Mouse (Mus musculus): ENCODE results near the gene Snap47. TPM values are rescaled to one million over a fixed set of nuclear protein-coding genes. Genes with fewer than 3 reads are reported as not detected.

Snap47 gene
- polyA plus RNA-seq, 1 experiment from 2014 or later = 54.0 TPM

DNA sequence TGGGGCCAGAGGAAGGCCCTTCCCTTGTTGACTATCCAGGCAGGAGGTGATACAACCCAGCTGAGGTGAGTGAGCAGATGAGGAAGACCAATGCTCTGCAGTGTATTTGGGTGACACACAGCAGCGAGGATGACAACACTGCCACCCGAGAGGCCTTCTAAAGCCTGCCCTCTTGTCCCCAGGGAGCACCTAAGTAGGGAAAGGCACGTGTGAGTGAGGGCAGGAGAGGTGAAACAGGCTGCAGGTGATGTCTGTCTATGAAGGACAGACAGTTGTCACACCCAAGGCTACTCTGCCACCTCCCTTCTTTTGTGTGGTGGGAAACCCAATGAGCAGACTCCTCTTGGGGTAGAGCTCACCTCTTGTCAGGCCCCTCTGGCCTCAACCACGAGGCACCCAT lies 61.4 kb downstream of the Snap47 start:
- Histone ChIP-seq H3K9me3 (ENCODE audit: low read length) (no peaks in the 10 kb centered on the region), H3K27ac (ENCODE audit: low read length) (no peak overlapping the region), H3K36me3 (ENCODE audit: insufficient read depth, low read length) (no peaks in the 10 kb centered on the region), H3K4me3 (ENCODE audit: low read depth, low read length) (no peak overlapping the region), H3K4me2 (replicated peaks; ENCODE audit: low read depth, low read length) (no peak overlapping the region), H3K9ac (replicated peaks; ENCODE audit: low read depth) (no peak overlapping the region), H3K27me3 (replicated peaks; ENCODE audit: insufficient read depth, low read length) (no peaks in the 10 kb centered on the region), H3K4me1 (ENCODE audit: insufficient read depth, low read depth, low read length) (no peaks in the 10 kb centered on the region; the same call in 1 of the 2 replicates)
- no peak for ATAC-seq
- 60% methylated on average over 4 of the region's 4 CpGs for WGBS
- DNase-seq (ENCODE audit: low spot score) = no peak
- TF ChIP-seq EP300 (IDR thresholded peaks at IDR 0.05) = no peak
- TF ChIP-seq CTCF (IDR thresholded peaks at IDR 0.05) = no peak

DNA sequence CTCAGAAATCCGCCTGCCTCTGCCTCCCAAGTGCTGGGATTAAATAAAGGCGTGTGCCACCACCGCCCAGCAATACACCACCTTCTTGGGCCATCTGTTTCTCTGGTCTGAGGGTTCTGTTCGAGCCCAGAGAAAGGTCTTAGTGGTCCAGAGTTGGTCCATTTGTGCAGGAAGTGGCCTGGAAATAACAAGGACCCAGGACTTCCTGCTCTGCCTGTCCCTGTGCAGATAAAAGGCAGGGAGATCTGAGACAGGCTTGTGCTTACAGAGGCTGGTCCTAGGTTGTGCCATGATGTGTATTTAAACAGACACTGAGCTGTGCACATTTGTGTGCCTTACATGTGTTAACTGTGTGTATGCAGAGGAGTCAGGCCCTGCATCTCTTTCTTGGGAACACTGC lies 62.2 kb downstream of the Snap47 start:
- H3K4me1 ChIP-seq (ENCODE audit: insufficient read depth, low read depth, low read length) = no peaks in the 10 kb centered on the region; the same call in 1 of the 2 replicates
- no peaks in the 10 kb centered on the region for H3K36me3 ChIP-seq (ENCODE audit: insufficient read depth, low read length)
- ATAC-seq (no peak), DNase-seq (ENCODE audit: low spot score) (no peak)
- H3K4me3 ChIP-seq (ENCODE audit: low read depth, low read length) = no peak overlapping the region
- no peak for TF ChIP-seq EP300 (IDR thresholded peaks at IDR 0.05)
- TF ChIP-seq CTCF (IDR thresholded peaks at IDR 0.05) = no peak
- WGBS = 89% methylated on average over 4 of the region's 4 CpGs
- H3K9ac ChIP-seq (replicated peaks; ENCODE audit: low read depth) = no peak overlapping the region
- H3K27me3 ChIP-seq (replicated peaks; ENCODE audit: insufficient read depth, low read length) = no peaks in the 10 kb centered on the region
- H3K9me3 ChIP-seq (ENCODE audit: low read length) = no peaks in the 10 kb centered on the region
- no peak overlapping the region for H3K4me2 ChIP-seq (replicated peaks; ENCODE audit: low read depth, low read length)
- no peak overlapping the region for H3K27ac ChIP-seq (ENCODE audit: low read length)

DNA sequence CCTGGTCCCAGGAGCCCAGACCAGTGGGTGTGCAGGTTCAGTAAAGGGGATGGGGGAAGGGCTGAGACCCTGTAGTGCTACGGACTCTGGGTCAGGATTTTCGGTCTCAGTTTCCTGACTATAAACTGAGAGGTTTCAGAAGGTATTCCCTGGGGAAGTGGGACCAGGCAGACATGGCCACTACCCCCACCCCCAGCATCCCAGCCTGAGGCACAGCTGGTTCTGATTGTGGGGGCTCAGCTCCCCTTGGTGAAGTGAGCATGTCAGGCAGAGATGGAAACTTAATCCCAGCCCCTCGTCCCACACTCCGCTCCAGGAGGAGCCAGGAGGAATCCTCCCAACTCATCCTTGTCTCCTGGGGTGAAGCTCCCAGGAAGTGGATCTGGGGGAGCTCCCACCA lies 63.5 kb downstream of the Snap47 start:
- Histone ChIP-seq H3K9me3 (ENCODE audit: low read length) (no peaks in the 10 kb centered on the region), H3K9ac (replicated peaks; ENCODE audit: low read depth) (no peak overlapping the region), H3K4me2 (replicated peaks; ENCODE audit: low read depth, low read length) (no peak overlapping the region), H3K4me1 (ENCODE audit: insufficient read depth, low read depth, low read length) (no peaks in the 10 kb centered on the region; the same call in 1 of the 2 replicates), H3K36me3 (ENCODE audit: insufficient read depth, low read length) (no peaks in the 10 kb centered on the region), H3K27me3 (replicated peaks; ENCODE audit: insufficient read depth, low read length) (no peaks in the 10 kb centered on the region), H3K4me3 (ENCODE audit: low read depth, low read length) (no peak overlapping the region), H3K27ac (ENCODE audit: low read length) (no peak overlapping the region)
- no peak for ATAC-seq
- TF ChIP-seq EP300 (IDR thresholded peaks at IDR 0.05) = no peak
- no peak for TF ChIP-seq CTCF (IDR thresholded peaks at IDR 0.05)
- WGBS = 47% methylated on average over 4 of the region's 4 CpGs
- no peak for DNase-seq (ENCODE audit: low spot score)

DNA sequence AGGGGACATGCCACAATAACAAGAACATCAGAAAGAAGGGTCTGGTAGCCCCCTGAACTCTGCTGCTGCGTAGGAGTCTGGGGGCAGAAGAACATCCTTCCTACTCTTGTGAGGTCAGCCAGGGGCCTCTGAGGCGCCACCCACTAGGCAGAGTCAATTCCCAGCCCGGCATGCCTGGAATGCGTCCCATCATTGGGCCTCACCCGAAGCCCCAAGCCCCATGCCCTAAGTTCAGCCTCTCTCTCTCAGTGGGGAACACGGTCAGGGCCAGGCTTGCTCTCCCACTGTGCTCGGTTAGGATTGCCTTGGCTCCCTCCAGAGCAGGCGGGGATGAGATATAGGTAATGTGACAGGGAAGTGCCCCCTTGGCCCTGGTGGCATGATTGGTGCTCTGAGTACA lies 65.9 kb downstream of the Snap47 start:
- DNase-seq (ENCODE audit: low spot score) (peak; percentile 64), ATAC-seq (peak; percentile 63)
- H3K4me1 ChIP-seq (ENCODE audit: insufficient read depth, low read depth, low read length) = no peaks in the 10 kb centered on the region; the same call in 1 of the 2 replicates
- H3K27me3 ChIP-seq (replicated peaks; ENCODE audit: insufficient read depth, low read length) = no peaks in the 10 kb centered on the region
- H3K4me3 ChIP-seq (ENCODE audit: low read depth, low read length) = no peak overlapping the region
- no peak overlapping the region for H3K27ac ChIP-seq (ENCODE audit: low read length)
- WGBS = 14% methylated on average over 8 of the region's 8 CpGs
- H3K9ac ChIP-seq (replicated peaks; ENCODE audit: low read depth) = no peak overlapping the region
- H3K36me3 ChIP-seq (ENCODE audit: insufficient read depth, low read length) = no peaks in the 10 kb centered on the region
- H3K4me2 ChIP-seq (replicated peaks; ENCODE audit: low read depth, low read length) = no peak overlapping the region
- H3K9me3 ChIP-seq (ENCODE audit: low read length) = no peaks in the 10 kb centered on the region
- TF ChIP-seq CTCF (IDR thresholded peaks at IDR 0.05) (no peak), EP300 (IDR thresholded peaks at IDR 0.05) (no peak)

DNA sequence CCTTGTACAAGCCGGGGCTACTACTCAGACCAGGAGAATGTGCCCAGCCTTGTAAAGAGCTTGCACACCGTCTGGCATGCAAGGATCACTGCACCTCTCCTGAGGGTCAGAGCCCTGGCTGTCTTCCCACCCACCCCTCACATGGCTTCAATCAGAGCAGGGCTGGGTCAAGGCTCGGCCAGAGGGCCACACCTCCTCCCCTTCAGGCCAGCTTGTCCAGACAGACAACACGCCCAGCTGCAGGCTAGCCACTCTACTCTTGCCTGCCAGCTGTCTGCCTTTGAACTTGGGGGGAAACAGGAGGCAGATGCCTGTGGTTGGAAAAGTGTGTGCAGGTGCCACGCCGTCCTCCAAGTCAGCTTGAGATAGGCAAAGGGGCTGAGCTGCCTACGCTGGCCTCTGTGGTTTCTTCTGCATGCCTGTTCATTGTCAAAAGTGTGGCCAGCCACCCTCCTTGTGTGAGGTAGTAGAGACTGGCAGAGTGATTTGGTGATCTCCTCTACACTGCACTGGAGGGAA lies 66.5 kb downstream of the Snap47 start:
- Histone ChIP-seq H3K27ac (ENCODE audit: low read length) (no peak overlapping the region), H3K27me3 (replicated peaks; ENCODE audit: insufficient read depth, low read length) (no peaks in the 10 kb centered on the region), H3K9ac (replicated peaks; ENCODE audit: low read depth) (no peak overlapping the region), H3K4me3 (ENCODE audit: low read depth, low read length) (no peak overlapping the region), H3K4me1 (ENCODE audit: insufficient read depth, low read depth, low read length) (no peaks in the 10 kb centered on the region; the same call in 1 of the 2 replicates), H3K36me3 (ENCODE audit: insufficient read depth, low read length) (no peaks in the 10 kb centered on the region), H3K4me2 (replicated peaks; ENCODE audit: low read depth, low read length) (no peak overlapping the region), H3K9me3 (ENCODE audit: low read length) (no peaks in the 10 kb centered on the region)
- DNase-seq (ENCODE audit: low spot score) (peak; percentile 38), ATAC-seq (peak; percentile 72)
- TF ChIP-seq EP300 (IDR thresholded peaks at IDR 0.05) = no peak
- TF ChIP-seq CTCF (IDR thresholded peaks at IDR 0.05) = no peak
- 26% methylated on average over 7 of the region's 7 CpGs for WGBS

DNA sequence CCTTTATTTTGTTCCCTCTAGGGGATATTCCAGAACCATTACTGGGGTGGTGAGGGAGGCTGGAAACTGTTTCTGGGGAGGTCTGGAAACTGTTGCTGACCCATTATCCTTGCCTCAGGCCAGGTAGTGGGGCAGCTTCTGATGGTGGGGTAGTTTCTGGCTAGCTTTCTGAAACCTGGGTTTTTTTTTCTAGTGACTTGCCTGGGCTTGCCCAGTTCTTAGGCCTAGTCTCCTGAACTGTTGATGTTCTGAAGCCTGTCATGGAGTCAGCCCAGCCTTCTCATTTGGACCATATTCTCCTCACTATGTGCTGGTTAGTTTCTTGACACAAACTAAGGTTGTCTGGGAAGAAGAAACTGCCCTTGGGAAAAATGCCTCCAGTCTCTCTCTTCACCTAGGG lies 71.4 kb downstream of the Snap47 start:
- no peaks in the 10 kb centered on the region for H3K36me3 ChIP-seq (ENCODE audit: insufficient read depth, low read length)
- no peak for DNase-seq (ENCODE audit: low spot score)
- ATAC-seq = no peak

DNA sequence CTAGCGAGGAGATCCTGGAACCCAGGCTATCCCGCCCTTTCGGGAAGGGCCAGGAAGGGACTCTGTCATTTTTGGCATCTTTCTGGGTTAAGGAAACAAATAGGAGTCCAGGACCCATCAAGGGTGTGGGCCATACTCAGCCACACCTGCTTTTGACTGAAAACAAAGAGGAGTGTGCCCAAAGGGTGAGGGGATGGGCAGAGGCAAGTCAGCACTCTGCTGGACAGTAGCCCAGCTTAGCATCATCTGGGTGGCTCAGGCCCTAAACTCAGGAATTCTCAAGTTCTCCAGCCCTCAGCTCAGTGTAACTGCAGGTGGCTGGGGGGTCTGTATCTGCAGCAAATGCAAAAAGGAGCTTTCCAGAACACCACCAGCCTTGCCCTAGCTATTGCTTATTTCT lies 73.0 kb downstream of the Snap47 start:
- DNase-seq (ENCODE audit: low spot score) (no peak), ATAC-seq (no peak)
- Histone ChIP-seq H3K4me3 (ENCODE audit: low read depth, low read length) (no peak overlapping the region), H3K9me3 (ENCODE audit: low read length) (no peaks in the 10 kb centered on the region), H3K4me1 (ENCODE audit: insufficient read depth, low read depth, low read length) (no peaks in the 10 kb centered on the region), H3K27ac (ENCODE audit: low read length) (no peak overlapping the region), H3K9ac (replicated peaks; ENCODE audit: low read depth) (no peak overlapping the region), H3K27me3 (replicated peaks; ENCODE audit: insufficient read depth, low read length) (no peaks in the 10 kb centered on the region), H3K36me3 (ENCODE audit: insufficient read depth, low read length) (no peaks in the 10 kb centered on the region), H3K4me2 (replicated peaks; ENCODE audit: low read depth, low read length) (no peak overlapping the region)
- TF ChIP-seq CTCF (IDR thresholded peaks at IDR 0.05) (no peak), EP300 (IDR thresholded peaks at IDR 0.05) (no peak)
- 71% methylated on average over 3 of the region's 3 CpGs for WGBS

More for the DNA sequence above, 71.4 kb downstream of the Snap47 start:
- no peak overlapping the region for H3K27ac ChIP-seq (ENCODE audit: low read length)
- H3K9ac ChIP-seq (replicated peaks; ENCODE audit: low read depth) = no peak overlapping the region
- no peak overlapping the region for H3K4me3 ChIP-seq (ENCODE audit: low read depth, low read length)
- H3K4me1 ChIP-seq (ENCODE audit: insufficient read depth, low read depth, low read length) = no peaks in the 10 kb centered on the region; the same call in 1 of the 2 replicates
- H3K9me3 ChIP-seq (ENCODE audit: low read length) = no peaks in the 10 kb centered on the region
- no peak for TF ChIP-seq EP300 (IDR thresholded peaks at IDR 0.05)
- TF ChIP-seq CTCF (IDR thresholded peaks at IDR 0.05) = no peak
- H3K4me2 ChIP-seq (replicated peaks; ENCODE audit: low read depth, low read length) = no peak overlapping the region
- no peaks in the 10 kb centered on the region for H3K27me3 ChIP-seq (replicated peaks; ENCODE audit: insufficient read depth, low read length)
